Mouse (Mus musculus) hindbrain, embryonic 12.5 days (tissue): ENCODE results near the gene Lama1. TPM values are rescaled to one million over a fixed set of nuclear protein-coding genes. Genes with fewer than 3 reads are reported as not detected.
A peak's percentile ranks its signal among the peaks of the same experiment; 100 is the strongest.

Experiments
- ATAC-seq: fragments of 200-750 bp; cut with Nextera tagmentation; 2 replicates; pipeline ENCODE4 v1.8.0; 2017; ENCODE audit warnings: moderate TSS enrichment; ENCODE audit not compliant: low FRiP score
- H3K27ac ChIP-seq: fragments of 300-500 bp; sonication (generic); 2 replicates; pipeline ENCODE4 v1.5.1; 2016; ENCODE audit warnings: mild to moderate bottlenecking
- H3K27me3 ChIP-seq: fragments of 300-500 bp; sonication (generic); 2 replicates; pipeline ENCODE4 v1.6.1; 2016; ENCODE audit warnings: mild to moderate bottlenecking
- H3K36me3 ChIP-seq: fragments of 300-500 bp; sonication (generic); 2 replicates; pipeline ENCODE4 v1.6.1; 2016; ENCODE audit warnings: mild to moderate bottlenecking
- H3K4me1 ChIP-seq: fragments of 300-500 bp; sonication (generic); 2 replicates; pipeline ENCODE4 v1.6.1; 2016
- H3K4me2 ChIP-seq: fragments of 300-500 bp; sonication (generic); replicated peaks from 2 replicates; pipeline ENCODE4 v1.6.1; 2016; ENCODE audit warnings: mild to moderate bottlenecking
- H3K4me3 ChIP-seq: fragments of 300-500 bp; sonication (generic); 2 replicates; pipeline ENCODE4 v1.5.1; 2016; ENCODE audit warnings: mild to moderate bottlenecking
- H3K9ac ChIP-seq: fragments of 300-500 bp; sonication (generic); 2 replicates; pipeline ENCODE4 v1.6.1; 2016; ENCODE audit warnings: mild to moderate bottlenecking, moderate library complexity
- H3K9me3 ChIP-seq: fragments of 300-500 bp; sonication (generic); replicated peaks from 2 replicates; pipeline ENCODE4 v1.6.1; 2016; ENCODE audit warnings: mild to moderate bottlenecking
- WGBS: fragments of 180-500 bp; shearing (Covaris S2); methylation state at CpG from one replicate; pipeline ENCODE4 v1.1.7; 2016; 5-methylcytosine and 5-hydroxymethylcytosine counted together
- polyA plus RNA-seq: library from polyadenylated mRNA; unstranded; fragments of >200 nt; fragmentation: Nextera tagmentation; extraction: Ambion mirVana; gene quantifications from 2 replicates; pipeline ENCODE4 v1.2.1, GENCODE M21; 2016

Gene Lama1
- polyA plus RNA-seq, 1 experiment from 2014 or later, result 19.2 TPM

GRCm38 (mm10) chr17:67697461-67697891, 417 bp downstream of the Lama1 start:
- Histone ChIP-seq H3K4me3 (peak overlapping the region; percentile 81), H3K36me3 (no peaks in the 10 kb centered on the region), H3K27me3 (no peaks in the 10 kb centered on the region), H3K4me2 (peak overlapping the region; percentile 92), H3K4me1 (peaks cover 44% of the 10 kb centered on the region), H3K9me3 (no peaks in the 10 kb centered on the region), H3K9ac (peak overlapping the region; percentile 83), H3K27ac (peak overlapping the region; percentile 77)
- peak; percentile 68 for ATAC-seq
- WGBS, result under 1% methylated on average over 32 of the region's 32 CpGs

- under 1% methylated on average over 13 of the region's 13 CpGs for WGBS
- peak overlapping the region; percentile 81 for H3K4me3 ChIP-seq
- ATAC-seq, result peak; percentile 77
These were observed 1.2 kb downstream of the Lama1 start for GRCm38 (mm10) chr17:67698301-67698700.

GRCm38 (mm10) chr17:67701761-67702160, 4.7 kb downstream of the Lama1 start:
- no peaks in the 10 kb centered on the region for H3K36me3 ChIP-seq
- no peaks in the 10 kb centered on the region for H3K27me3 ChIP-seq
- H3K4me2 ChIP-seq, result peak overlapping the region; percentile 20
- H3K27ac ChIP-seq, result no peak overlapping the region
- H3K4me1 ChIP-seq, result peaks cover 54% of the 10 kb centered on the region
- ATAC-seq, result no peak
- 9% methylated on average over 8 of the region's 9 CpGs for WGBS
- H3K9ac ChIP-seq, result no peak overlapping the region
- no peaks in the 10 kb centered on the region for H3K9me3 ChIP-seq
- H3K4me3 ChIP-seq, result no peak overlapping the region

More at GRCm38 (mm10) chr17:67698301-67698700, 1.2 kb downstream of the Lama1 start:
- no peaks in the 10 kb centered on the region for H3K36me3 ChIP-seq
- peaks cover 52% of the 10 kb centered on the region for H3K4me1 ChIP-seq
- H3K9me3 ChIP-seq, result no peaks in the 10 kb centered on the region
- H3K4me2 ChIP-seq, result peak overlapping the region; percentile 92
- H3K27ac ChIP-seq, result peak overlapping the region; percentile 80
- peak overlapping the region; percentile 83 for H3K9ac ChIP-seq
- H3K27me3 ChIP-seq, result no peaks in the 10 kb centered on the region

- Histone ChIP-seq H3K36me3 (no peaks in the 10 kb centered on the region), H3K4me3 (no peak overlapping the region), H3K4me1 (peaks cover 56% of the 10 kb centered on the region), H3K9me3 (no peaks in the 10 kb centered on the region), H3K27ac (no peak overlapping the region), H3K4me2 (no peak overlapping the region), H3K27me3 (no peaks in the 10 kb centered on the region), H3K9ac (no peak overlapping the region)
- 33% methylated on average over 3 of the region's 3 CpGs for WGBS
- no peak for ATAC-seq
These were observed 5.9 kb downstream of the Lama1 start for GRCm38 (mm10) chr17:67702941-67703340.

GRCm38 (mm10) chr17:67705035-67705769, 8.1 kb downstream of the Lama1 start:
- peaks cover 58% of the 10 kb centered on the region for H3K4me1 ChIP-seq
- no peaks in the 10 kb centered on the region for H3K9me3 ChIP-seq
- H3K4me2 ChIP-seq, result no peak overlapping the region
- H3K27ac ChIP-seq, result no peak overlapping the region
- ATAC-seq, result no peak
- 85% methylated on average over 10 of the region's 10 CpGs for WGBS
- no peak overlapping the region for H3K4me3 ChIP-seq
- no peaks in the 10 kb centered on the region for H3K36me3 ChIP-seq
- H3K27me3 ChIP-seq, result no peaks in the 10 kb centered on the region
- no peak overlapping the region for H3K9ac ChIP-seq

GRCm38 (mm10) chr17:67706372-67706771, 9.3 kb downstream of the Lama1 start:
- Histone ChIP-seq H3K27me3 (no peaks in the 10 kb centered on the region), H3K4me1 (peaks cover 51% of the 10 kb centered on the region), H3K9me3 (no peaks in the 10 kb centered on the region), H3K4me2 (no peak overlapping the region), H3K27ac (no peak overlapping the region), H3K9ac (no peak overlapping the region), H3K36me3 (no peaks in the 10 kb centered on the region), H3K4me3 (no peak overlapping the region)
- WGBS, result 78% methylated on average over 5 of the region's 5 CpGs
- ATAC-seq, result no peak

- WGBS, result 74% methylated on average over 13 of the region's 13 CpGs
These were observed 10.8 kb downstream of the Lama1 start for GRCm38 (mm10) chr17:67707793-67708364.

GRCm38 (mm10) chr17:67710377-67710781, 13.3 kb downstream of the Lama1 start:
- Histone ChIP-seq H3K4me3 (no peak overlapping the region), H3K36me3 (no peaks in the 10 kb centered on the region), H3K9ac (no peak overlapping the region), H3K9me3 (no peaks in the 10 kb centered on the region), H3K27me3 (no peaks in the 10 kb centered on the region), H3K4me1 (peaks cover 31% of the 10 kb centered on the region), H3K4me2 (no peak overlapping the region), H3K27ac (no peak overlapping the region)
- WGBS, result 55% methylated on average over 6 of the region's 6 CpGs
- ATAC-seq, result no peak

More at GRCm38 (mm10) chr17:67707793-67708364, 10.8 kb downstream of the Lama1 start:
- Histone ChIP-seq H3K4me1 (peaks cover 36% of the 10 kb centered on the region), H3K4me2 (no peak overlapping the region), H3K9me3 (no peaks in the 10 kb centered on the region), H3K9ac (no peak overlapping the region), H3K27me3 (no peaks in the 10 kb centered on the region), H3K36me3 (no peaks in the 10 kb centered on the region), H3K27ac (no peak overlapping the region), H3K4me3 (no peak overlapping the region)
- ATAC-seq, result no peak

GRCm38 (mm10) chr17:67711361-67711760, 14.3 kb downstream of the Lama1 start:
- Histone ChIP-seq H3K9ac (no peak overlapping the region), H3K27ac (no peak overlapping the region), H3K36me3 (no peaks in the 10 kb centered on the region), H3K4me2 (no peak overlapping the region), H3K4me3 (no peak overlapping the region), H3K27me3 (no peaks in the 10 kb centered on the region), H3K4me1 (peaks cover 31% of the 10 kb centered on the region), H3K9me3 (no peaks in the 10 kb centered on the region)
- 52% methylated on average over 4 of the region's 4 CpGs for WGBS
- ATAC-seq, result no peak

- WGBS, result 71% methylated on average over 7 of the region's 7 CpGs
These were observed 15.9 kb downstream of the Lama1 start for GRCm38 (mm10) chr17:67712929-67713328.

GRCm38 (mm10) chr17:67715466-67715865, 18.4 kb downstream of the Lama1 start:
- H3K9ac ChIP-seq, result no peak overlapping the region
- ATAC-seq, result no peak
- H3K27ac ChIP-seq, result no peak overlapping the region
- 0 out of 2 replicates have a peak, but pooled peaks cover 2% of the 10 kb centered on the region for H3K4me1 ChIP-seq
- no peaks in the 10 kb centered on the region for H3K9me3 ChIP-seq
- H3K4me2 ChIP-seq, result no peak overlapping the region
- WGBS, result 83% methylated on average over 19 of the region's 19 CpGs
- peaks cover 8% of the 10 kb centered on the region for H3K36me3 ChIP-seq
- no peaks in the 10 kb centered on the region for H3K27me3 ChIP-seq
- no peak overlapping the region for H3K4me3 ChIP-seq

More at GRCm38 (mm10) chr17:67712929-67713328, 15.9 kb downstream of the Lama1 start:
- H3K4me2 ChIP-seq, result no peak overlapping the region
- ATAC-seq, result no peak
- no peaks in the 10 kb centered on the region for H3K27me3 ChIP-seq
- H3K27ac ChIP-seq, result no peak overlapping the region
- no peaks in the 10 kb centered on the region for H3K9me3 ChIP-seq
- no peak overlapping the region for H3K9ac ChIP-seq
- peaks cover 18% of the 10 kb centered on the region for H3K4me1 ChIP-seq
- peaks cover 4% of the 10 kb centered on the region for H3K36me3 ChIP-seq
- no peak overlapping the region for H3K4me3 ChIP-seq

- 69% methylated on average over 7 of the region's 7 CpGs for WGBS
- H3K4me1 ChIP-seq, result peaks cover 8% of the 10 kb centered on the region
- ATAC-seq, result no peak
These were observed 25.0 kb downstream of the Lama1 start for GRCm38 (mm10) chr17:67722055-67722454.

More at GRCm38 (mm10) chr17:67722055-67722454, 25.0 kb downstream of the Lama1 start:
- Histone ChIP-seq H3K27me3 (no peaks in the 10 kb centered on the region), H3K4me3 (no peak overlapping the region), H3K9me3 (no peaks in the 10 kb centered on the region), H3K27ac (no peak overlapping the region), H3K4me2 (no peak overlapping the region), H3K9ac (no peak overlapping the region), H3K36me3 (0 out of 2 replicates have a peak, but pooled peaks cover 4% of the 10 kb centered on the region)
